Comparison of ENCODE assay signal across 14 mouse cellular contexts in the genomic region with DNA sequence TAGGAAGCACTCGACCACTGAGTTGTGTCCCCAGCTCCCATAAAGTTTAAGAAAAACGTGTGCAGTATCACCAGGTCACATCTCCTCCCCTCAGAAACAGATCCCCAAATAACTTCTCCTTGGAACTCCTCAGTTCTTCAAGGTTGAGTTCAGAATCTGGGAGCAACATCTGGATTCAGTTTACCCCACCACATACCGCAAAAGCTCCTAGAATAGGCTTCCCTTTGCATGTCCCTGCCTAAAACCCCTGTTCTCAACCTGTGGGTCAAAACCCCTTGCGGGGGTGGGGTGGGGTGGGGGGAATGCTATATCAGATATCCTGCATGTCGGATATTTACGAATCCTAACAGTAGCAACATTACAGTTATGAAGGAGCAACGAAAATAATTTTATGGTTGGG. TPM values are rescaled to one million over a fixed set of nuclear protein-coding genes. Genes with fewer than 3 reads are reported as not detected.
DNase-seq lines count a peak whose midpoint lies in the region; ATAC-seq lines count a peak whose summit lies in the region.
"Had no signal": no experiment of that assay in that cellular context is flagged by ENCODE, and none has a peak within 500 bp of the region (broad histone marks: within the 10 kb centered on the region; RNA-seq: fewer than 3 reads in every experiment).

No protein-coding gene starts in this region.

- H3K27ac ChIP-seq in forebrain, embryonic 10.5 days = peak overlapping the region; percentile 73
- H3K27ac ChIP-seq in forebrain, embryonic 16.5 days (ENCODE audit: low read length) = no peak overlapping the region
- H3K27ac ChIP-seq in kidney, embryonic 16.5 days (ENCODE audit: low read length) = 0 out of 2 replicates have a peak overlapping the region, but pooled peaks have one; percentile 39
- no peak overlapping the region; the same call in 1 of the 2 replicates for H3K27ac ChIP-seq in limb, embryonic 11.5 days (replicated peaks; ENCODE audit: low read depth, low read length)
- 0 out of 2 replicates have a peak overlapping the region, but pooled peaks have one; percentile 66 for H3K27ac ChIP-seq in stomach, embryonic 14.5 days (ENCODE audit: low read length)

- H3K4me1 ChIP-seq in forebrain, embryonic 10.5 days = peaks cover 69% of the 10 kb centered on the region
- H3K4me1 ChIP-seq in forebrain, embryonic 16.5 days (replicated peaks; ENCODE audit: control insufficient read depth, insufficient read depth, low read length) = peaks cover 8% of the 10 kb centered on the region
- H3K4me1 ChIP-seq in kidney, embryonic 16.5 days (ENCODE audit: insufficient read depth, low read length) = peaks cover 54% of the 10 kb centered on the region
- peaks cover 36% of the 10 kb centered on the region for H3K4me1 ChIP-seq in limb, embryonic 11.5 days (ENCODE audit: control insufficient read depth, insufficient read depth, low read length)
- peaks cover 53% of the 10 kb centered on the region for H3K4me1 ChIP-seq in stomach, embryonic 14.5 days (ENCODE audit: control insufficient read depth, insufficient read depth, low read length)

- no peak for ATAC-seq in forebrain, embryonic 16.5 days
- no peak for ATAC-seq in kidney, embryonic 16.5 days (ENCODE audit: low FRiP score, low TSS enrichment)
- no peak for ATAC-seq in limb, embryonic 11.5 days (ENCODE audit: insufficient number of reproducible peaks, low FRiP score, low TSS enrichment, low read depth)
- no peak for ATAC-seq in stomach, embryonic 14.5 days (ENCODE audit: insufficient number of reproducible peaks, insufficient read depth, low FRiP score, low read depth)

- H3K4me3 ChIP-seq in forebrain, embryonic 10.5 days = no peak overlapping the region
- no peak overlapping the region for H3K4me3 ChIP-seq in forebrain, embryonic 16.5 days (replicated peaks; ENCODE audit: low read length)
- H3K4me3 ChIP-seq in kidney, embryonic 16.5 days (ENCODE audit: low read length) = no peak overlapping the region
- H3K4me3 ChIP-seq in limb, embryonic 11.5 days (ENCODE audit: low read depth, low read length) = no peak overlapping the region
- H3K4me3 ChIP-seq in stomach, embryonic 14.5 days (ENCODE audit: low read depth, low read length) = no peak overlapping the region
- H3K4me3 ChIP-seq: myocyte had no signal

- no peak overlapping the region for H3K9ac ChIP-seq in forebrain, embryonic 16.5 days (replicated peaks; ENCODE audit: low read depth, low read length)
- H3K9ac ChIP-seq in kidney, embryonic 16.5 days (replicated peaks; ENCODE audit: low read length) = 0 out of 2 replicates have a peak overlapping the region, but pooled peaks have one; percentile 45
- no peak overlapping the region for H3K9ac ChIP-seq in limb, embryonic 11.5 days (ENCODE audit: low read length)
- H3K9ac ChIP-seq in stomach, embryonic 14.5 days (replicated peaks; ENCODE audit: low read depth, low read length) = no peak overlapping the region

- peaks cover 22% of the 10 kb centered on the region for H3K36me3 ChIP-seq in forebrain, embryonic 10.5 days (replicated peaks)
- peaks cover 3% of the 10 kb centered on the region; the same call in 1 of the 2 replicates for H3K36me3 ChIP-seq in forebrain, embryonic 16.5 days (ENCODE audit: control insufficient read depth, insufficient read depth)
- H3K36me3 ChIP-seq in kidney, embryonic 16.5 days (ENCODE audit: insufficient read depth, low read length) = peaks cover 12% of the 10 kb centered on the region; the same call in 1 of the 2 replicates
- no peaks in the 10 kb centered on the region for H3K36me3 ChIP-seq in limb, embryonic 11.5 days (ENCODE audit: control insufficient read depth, insufficient read depth, low read length)
- peaks cover 4% of the 10 kb centered on the region; the same call in 1 of the 2 replicates for H3K36me3 ChIP-seq in stomach, embryonic 14.5 days (ENCODE audit: control insufficient read depth, insufficient read depth, low read length)

- 54% methylated on average over 7 of the region's 7 CpGs for WGBS in forebrain, embryonic 10.5 days
- WGBS in forebrain, embryonic 16.5 days = 74% methylated on average over 7 of the region's 7 CpGs
- WGBS in kidney, embryonic 16.5 days = 35% methylated on average over 7 of the region's 7 CpGs
- WGBS in limb, embryonic 11.5 days = 18% methylated on average over 7 of the region's 7 CpGs
- 56% methylated on average over 7 of the region's 7 CpGs for WGBS in stomach, embryonic 14.5 days

- H3K9me3 ChIP-seq in forebrain, embryonic 10.5 days = no peaks in the 10 kb centered on the region
- no peaks in the 10 kb centered on the region for H3K9me3 ChIP-seq in forebrain, embryonic 16.5 days (ENCODE audit: control insufficient read depth, low read length)
- no peaks in the 10 kb centered on the region for H3K9me3 ChIP-seq in kidney, embryonic 16.5 days (ENCODE audit: low read length)
- no peaks in the 10 kb centered on the region for H3K9me3 ChIP-seq in limb, embryonic 11.5 days (ENCODE audit: control insufficient read depth, low read length)
- no peaks in the 10 kb centered on the region for H3K9me3 ChIP-seq in stomach, embryonic 14.5 days (ENCODE audit: control insufficient read depth, low read depth, low read length)

- H3K27me3 ChIP-seq in forebrain, embryonic 10.5 days (ENCODE audit: poor library complexity, severe bottlenecking) = no peaks in the 10 kb centered on the region
- H3K27me3 ChIP-seq in forebrain, embryonic 16.5 days (replicated peaks; ENCODE audit: control insufficient read depth, insufficient read depth, low read length) = no peaks in the 10 kb centered on the region
- H3K27me3 ChIP-seq in kidney, embryonic 16.5 days (ENCODE audit: insufficient read depth, low read length) = no peaks in the 10 kb centered on the region
- H3K27me3 ChIP-seq in limb, embryonic 11.5 days (ENCODE audit: control insufficient read depth, insufficient read depth, low read length) = no peaks in the 10 kb centered on the region
- H3K27me3 ChIP-seq in stomach, embryonic 14.5 days (ENCODE audit: control insufficient read depth, insufficient read depth, low read length) = no peaks in the 10 kb centered on the region

- H3K4me2 ChIP-seq in forebrain, embryonic 16.5 days (ENCODE audit: low read length) = no peak overlapping the region
- no peak overlapping the region for H3K4me2 ChIP-seq in kidney, embryonic 16.5 days (replicated peaks; ENCODE audit: low read depth, low read length)
- no peak overlapping the region for H3K4me2 ChIP-seq in limb, embryonic 11.5 days (ENCODE audit: low read depth, severe bottlenecking)
- H3K4me2 ChIP-seq in stomach, embryonic 14.5 days (replicated peaks; ENCODE audit: low read depth, low read length) = no peak overlapping the region

- DNase-seq in forebrain, embryonic 10.5 days (ENCODE audit: extremely low spot score, low spot score) = no peak
- no peak for DNase-seq in kidney, adult 18-20 months
- peak; percentile 48 for DNase-seq in limb, embryonic 11.5 days (ENCODE audit: low spot score)
- DNase-seq in cerebellum, adult 9-10 months = no peak
- no peak for DNase-seq in right cerebral cortex, adult 2 months (ENCODE audit: low spot score in 2 of 2)
- DNase-seq: cerebellum, adult 18-20 months; heart, postnatal 36 days; kidney, adult 9 months; thymus, adult 2 months had no signal

RNA-seq across cellular contexts. Expression of a gene that starts 20.0 kb away (rescaled TPM):
- polyA plus RNA-seq in forebrain, embryonic 10.5 days (2016; fragmentation: Nextera tagmentation; extraction: Ambion mirVana) = 27.5 and 30.1 TPM in 2 replicates
- polyA plus RNA-seq in forebrain, embryonic 16.5 days (2015; fragmentation: Nextera tagmentation; extraction: Ambion mirVana) = 38.9 and 40.3 TPM in 2 replicates
- 27.9 and 31.1 TPM in 2 replicates for polyA plus RNA-seq in kidney, embryonic 16.5 days (2015; fragmentation: Nextera tagmentation; extraction: Ambion mirVana)
- polyA plus RNA-seq in limb, embryonic 11.5 days (2014; fragmentation: Nextera tagmentation; extraction: Ambion mirVana) = 9.6 and 12.0 TPM in 2 replicates
- 21.1 and 23.0 TPM in 2 replicates for polyA plus RNA-seq in stomach, embryonic 14.5 days (2014; fragmentation: Nextera tagmentation; extraction: Ambion mirVana)

RNA-seq across cellular contexts. Expression of a gene that starts 50.5 kb away (rescaled TPM):
- polyA plus RNA-seq in forebrain, embryonic 10.5 days (2016; fragmentation: Nextera tagmentation; extraction: Ambion mirVana) = not detected in 2 replicates
- polyA plus RNA-seq in forebrain, embryonic 16.5 days (2015; fragmentation: Nextera tagmentation; extraction: Ambion mirVana) = not detected in 2 replicates
- not detected in 2 replicates for polyA plus RNA-seq in kidney, embryonic 16.5 days (2015; fragmentation: Nextera tagmentation; extraction: Ambion mirVana)
- polyA plus RNA-seq in limb, embryonic 11.5 days (2014; fragmentation: Nextera tagmentation; extraction: Ambion mirVana) = not detected in 2 replicates
- polyA plus RNA-seq in stomach, embryonic 14.5 days (2014; fragmentation: Nextera tagmentation; extraction: Ambion mirVana) = not detected in 2 replicates
- polyA plus RNA-seq: liver, adult 2 months; myocyte had no signal

RNA-seq across cellular contexts. Expression of a gene that starts 54.9 kb away (rescaled TPM):
- 44.6 and 45.5 TPM in 2 replicates for polyA plus RNA-seq in forebrain, embryonic 10.5 days (2016; fragmentation: Nextera tagmentation; extraction: Ambion mirVana)
- 32.6 and 34.5 TPM in 2 replicates for polyA plus RNA-seq in forebrain, embryonic 16.5 days (2015; fragmentation: Nextera tagmentation; extraction: Ambion mirVana)
- 45.6 and 46.4 TPM in 2 replicates for polyA plus RNA-seq in kidney, embryonic 16.5 days (2015; fragmentation: Nextera tagmentation; extraction: Ambion mirVana)
- 23.8 and 29.3 TPM in 2 replicates for polyA plus RNA-seq in limb, embryonic 11.5 days (2014; fragmentation: Nextera tagmentation; extraction: Ambion mirVana)
- 26.3 and 28.0 TPM in 2 replicates for polyA plus RNA-seq in stomach, embryonic 14.5 days (2014; fragmentation: Nextera tagmentation; extraction: Ambion mirVana)

Comparison
In these comparisons a context has a peak if more than half of its experiments do, and no peak if none do; other contexts are left out.
1. H3K27ac ChIP-seq: peak in forebrain, embryonic 10.5 days (single experiment), kidney, embryonic 16.5 days (single experiment) and stomach, embryonic 14.5 days (single experiment); none in forebrain, embryonic 16.5 days (single experiment) and limb, embryonic 11.5 days (single experiment).